Mouse (Mus musculus) thymus, adult 2 months (tissue): ENCODE data around the gene Ezr. TPM values are rescaled to one million over a fixed set of nuclear protein-coding genes. Genes with fewer than 3 reads are reported as not detected.

ENCODE experiments used
- DNase-seq: peaks from one replicate; pipeline ENCODE4 v3.0.0; 2021
- H3K27ac ChIP-seq: fragments of 200-500 bp; 2 replicates; pipeline ENCODE4 v1.5.1; 2012; ENCODE audit warnings: low read length, control low read depth; ENCODE audit not compliant: control insufficient read depth, insufficient read depth
- H3K27me3 ChIP-seq: fragments of 200-500 bp; 2 replicates; pipeline ENCODE4 v1.6.1; 2012; ENCODE audit warnings: mild to moderate bottlenecking, low read length, moderate library complexity, mixed read lengths; ENCODE audit not compliant: control insufficient read depth, insufficient read depth
- H3K36me3 ChIP-seq: fragments of 200-500 bp; 2 replicates; pipeline ENCODE4 v1.6.1; 2012; ENCODE audit warnings: mild to moderate bottlenecking, low read length, moderate library complexity; ENCODE audit not compliant: control insufficient read depth, insufficient read depth
- H3K4me1 ChIP-seq: fragments of 200-500 bp; replicated peaks from 2 replicates; pipeline ENCODE4 v1.6.1; 2012; ENCODE audit warnings: low read length; ENCODE audit not compliant: control insufficient read depth, insufficient read depth
- H3K4me3 ChIP-seq: fragments of 200-500 bp; 2 replicates; pipeline ENCODE4 v1.5.1; 2012; ENCODE audit warnings: mild to moderate bottlenecking, low read length, control low read depth, moderate library complexity; ENCODE audit not compliant: control insufficient read depth, insufficient read depth
- CTCF ChIP-seq: fragments of 200-500 bp; IDR thresholded peaks from 2 replicates; pipeline ENCODE4 v1.5.1; 2012; ENCODE audit warnings: mild to moderate bottlenecking, control low read depth, low read length, moderate library complexity, borderline replicate concordance; ENCODE audit not compliant: control insufficient read depth, poor library complexity, insufficient read depth; ENCODE audit errors: extremely low read depth
- POLR2A ChIP-seq: fragments of 200-500 bp; IDR thresholded peaks from 2 replicates; pipeline ENCODE4 v1.6.1; 2012; ENCODE audit warnings: mild to moderate bottlenecking, low read length, control low read depth, moderate library complexity; ENCODE audit not compliant: control insufficient read depth, poor library complexity, insufficient read depth; ENCODE audit errors: extremely low read depth
- WGBS: fragments of 180-500 bp; shearing (Covaris S2); methylation state at CpG from one replicate; pipeline ENCODE4 v1.1.7; 2018; 5-methylcytosine and 5-hydroxymethylcytosine counted together
- polyA plus RNA-seq: library from polyadenylated mRNA; depleted of rRNA; stranded (reverse); fragments of >200 nt; gene quantifications from 2 replicates; pipeline ENCODE4 v1.2.3, GENCODE M21; 2012

The Ezr gene
- polyA plus RNA-seq, 1 experiment = 149 TPM

DNA sequence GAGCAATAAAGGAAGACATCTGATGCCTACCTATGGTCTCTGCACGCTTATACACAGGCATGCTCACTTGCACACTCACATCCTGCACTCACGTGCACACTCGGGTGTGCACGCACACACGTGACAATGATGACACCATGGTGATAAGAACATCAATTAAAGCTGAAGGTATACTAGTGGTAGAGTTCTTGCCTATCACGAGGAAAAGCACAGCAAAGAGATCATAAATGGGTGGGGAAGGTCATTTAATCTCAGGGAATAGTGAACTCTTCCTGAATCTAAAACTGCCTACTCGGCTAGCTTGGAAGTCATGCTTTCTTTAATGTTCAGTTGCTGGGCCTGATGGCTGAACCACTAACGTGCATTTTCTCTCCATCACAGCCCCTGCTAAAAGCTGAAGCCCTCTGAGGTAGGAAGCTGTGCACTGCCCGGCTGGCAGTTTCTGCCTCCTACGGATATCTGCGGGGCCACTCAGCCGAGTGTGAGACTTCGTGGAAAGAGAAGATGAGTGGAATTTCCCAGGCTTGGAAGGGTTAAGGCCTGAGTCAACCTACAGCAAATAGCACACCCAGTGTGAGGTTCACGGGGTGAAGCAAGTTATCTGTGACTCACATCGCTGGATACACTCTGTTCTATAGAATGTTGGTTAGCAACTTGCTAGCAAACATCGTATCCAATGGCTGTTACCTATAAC, 25.4 kb upstream of the Ezr start:
- H3K4me3 ChIP-seq = no peak overlapping the region
- TF ChIP-seq POLR2A (no peak), CTCF (no peak)
- H3K27ac ChIP-seq = no peak overlapping the region
- no peaks in the 10 kb centered on the region for H3K36me3 ChIP-seq
- 94% methylated on average over 16 of the region's 16 CpGs for WGBS
- no peak for DNase-seq
- H3K4me1 ChIP-seq = 0 out of 2 replicates have a peak, but pooled peaks cover 2% of the 10 kb centered on the region
- H3K27me3 ChIP-seq = no peaks in the 10 kb centered on the region

DNA sequence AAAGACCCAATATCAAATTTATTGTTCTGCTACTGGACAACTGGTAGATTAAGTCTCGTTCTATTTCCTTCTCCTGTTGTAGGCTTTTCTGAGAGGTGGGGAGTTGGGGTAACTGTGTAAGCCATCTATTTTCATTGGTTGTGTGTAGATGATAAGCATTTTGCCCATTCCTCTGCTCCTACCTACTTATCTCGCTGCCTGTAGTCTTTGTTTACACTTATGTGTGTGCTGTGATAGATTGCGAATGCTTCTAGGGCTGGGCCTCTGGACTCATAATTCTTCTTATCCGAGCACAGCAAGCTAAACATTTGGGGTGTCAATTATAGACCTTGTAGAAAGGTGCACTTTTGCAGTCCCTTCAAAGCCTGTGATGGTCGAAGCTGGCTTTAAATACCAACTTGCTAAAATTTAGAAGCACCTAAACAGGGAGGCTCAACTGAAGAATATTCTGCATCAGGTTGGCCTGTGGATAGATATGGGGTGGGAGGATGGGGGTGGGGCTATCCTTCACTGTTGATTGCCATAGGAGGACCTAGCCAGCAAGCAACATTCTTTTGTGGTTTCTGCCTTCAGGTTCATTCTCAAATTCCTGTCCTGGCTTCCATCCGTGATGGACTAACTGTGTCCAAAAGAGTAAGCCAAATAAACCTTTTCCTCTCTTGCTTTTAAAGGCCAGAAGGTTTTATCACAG, 22.4 kb upstream of the Ezr start:
- 94% methylated on average over 6 of the region's 6 CpGs for WGBS
- H3K4me1 ChIP-seq = no peaks in the 10 kb centered on the region
- H3K27me3 ChIP-seq = no peaks in the 10 kb centered on the region
- H3K4me3 ChIP-seq = no peak overlapping the region
- H3K27ac ChIP-seq = no peak overlapping the region
- DNase-seq = no peak
- no peak for TF ChIP-seq POLR2A
- no peak for TF ChIP-seq CTCF
- H3K36me3 ChIP-seq = no peaks in the 10 kb centered on the region

DNA sequence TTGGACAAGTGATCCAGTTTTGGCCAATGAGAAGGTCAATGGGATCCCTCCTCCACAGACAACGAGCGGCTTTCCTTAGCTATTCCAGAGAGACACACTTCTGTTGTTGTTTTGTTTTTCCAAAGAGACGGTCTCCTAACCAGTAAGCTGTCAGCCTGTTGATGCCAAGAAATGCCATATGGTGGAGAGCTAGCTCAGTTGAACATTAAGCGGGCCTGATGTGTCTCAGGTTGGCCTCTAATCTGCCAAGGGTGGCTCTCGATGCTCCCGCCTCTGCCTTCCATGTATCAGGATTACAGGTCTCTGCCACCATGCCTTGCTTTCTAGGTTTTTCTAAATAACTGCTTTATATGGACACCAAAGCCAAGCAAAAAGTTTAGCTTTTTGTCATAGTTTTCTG, 21.5 kb upstream of the Ezr start:
- WGBS = 98% methylated on average over 6 of the region's 6 CpGs
- no peaks in the 10 kb centered on the region for H3K4me1 ChIP-seq
- H3K36me3 ChIP-seq = no peaks in the 10 kb centered on the region
- TF ChIP-seq POLR2A (no peak), CTCF (no peak)
- no peak overlapping the region for H3K4me3 ChIP-seq
- no peaks in the 10 kb centered on the region for H3K27me3 ChIP-seq
- no peak for DNase-seq
- no peak overlapping the region for H3K27ac ChIP-seq

DNA sequence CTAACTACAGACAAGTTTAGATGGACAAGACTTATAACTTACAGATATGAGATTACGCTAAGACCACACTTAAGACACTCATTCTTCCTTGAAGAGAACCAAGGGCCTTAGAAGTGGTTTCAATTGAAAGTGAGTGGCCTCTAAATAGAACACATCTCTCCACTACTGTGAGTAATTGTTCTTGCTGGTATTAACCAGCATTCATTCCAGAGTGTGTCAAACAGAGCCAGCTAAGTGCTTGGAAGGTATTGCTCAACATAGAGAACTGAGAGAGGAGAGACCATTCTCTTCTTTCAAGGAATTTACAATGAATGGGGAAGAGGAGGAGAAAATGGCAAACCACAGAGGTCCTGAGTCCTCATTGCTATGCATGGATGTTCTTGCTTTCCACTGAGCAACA, 21.0 kb upstream of the Ezr start:
- H3K4me1 ChIP-seq = no peaks in the 10 kb centered on the region
- 98% methylated on average over 1 of the region's 1 CpGs for WGBS
- no peak overlapping the region for H3K27ac ChIP-seq
- no peaks in the 10 kb centered on the region for H3K27me3 ChIP-seq
- H3K4me3 ChIP-seq = no peak overlapping the region
- H3K36me3 ChIP-seq = no peaks in the 10 kb centered on the region
- no peak for DNase-seq
- TF ChIP-seq POLR2A = no peak
- TF ChIP-seq CTCF = no peak

DNA sequence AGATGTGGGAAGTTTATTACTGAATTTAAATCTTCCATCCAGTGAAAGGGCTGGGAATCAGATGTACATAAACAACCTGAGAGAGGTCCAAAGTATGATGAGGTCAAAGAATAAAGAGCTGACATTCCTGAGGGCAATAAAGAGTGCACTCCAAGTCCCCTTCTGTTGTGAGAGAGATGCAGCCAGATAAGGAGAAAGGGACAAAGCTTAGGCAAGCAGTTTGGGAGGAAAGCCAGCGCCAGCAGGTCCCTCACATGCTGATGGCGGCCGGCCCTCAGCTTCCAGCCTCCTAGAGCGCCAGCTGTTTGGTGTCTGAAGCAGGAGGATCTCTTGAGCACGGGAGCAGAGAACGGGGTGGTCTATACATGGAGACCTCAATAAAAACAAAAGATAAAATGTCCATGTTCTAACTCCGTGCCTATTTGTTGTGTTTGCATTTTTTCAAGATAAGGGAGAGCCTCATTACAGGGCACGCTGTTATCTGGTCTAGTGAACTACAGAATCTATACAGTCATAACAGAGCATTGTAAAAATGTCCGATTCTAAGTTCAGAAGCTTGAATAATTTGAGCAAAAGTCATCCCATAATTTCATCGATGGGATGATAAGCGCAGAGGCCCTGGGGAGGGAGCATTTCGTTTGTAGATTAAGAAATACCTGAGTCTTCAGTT, 15.9 kb upstream of the Ezr start:
- TF ChIP-seq POLR2A (no peak), CTCF (no peak)
- Histone ChIP-seq H3K36me3 (no peaks in the 10 kb centered on the region), H3K27me3 (no peaks in the 10 kb centered on the region), H3K4me1 (peaks cover 12% of the 10 kb centered on the region), H3K4me3 (no peak overlapping the region), H3K27ac (no peak overlapping the region)
- 94% methylated on average over 12 of the region's 12 CpGs for WGBS
- DNase-seq = no peak

DNA sequence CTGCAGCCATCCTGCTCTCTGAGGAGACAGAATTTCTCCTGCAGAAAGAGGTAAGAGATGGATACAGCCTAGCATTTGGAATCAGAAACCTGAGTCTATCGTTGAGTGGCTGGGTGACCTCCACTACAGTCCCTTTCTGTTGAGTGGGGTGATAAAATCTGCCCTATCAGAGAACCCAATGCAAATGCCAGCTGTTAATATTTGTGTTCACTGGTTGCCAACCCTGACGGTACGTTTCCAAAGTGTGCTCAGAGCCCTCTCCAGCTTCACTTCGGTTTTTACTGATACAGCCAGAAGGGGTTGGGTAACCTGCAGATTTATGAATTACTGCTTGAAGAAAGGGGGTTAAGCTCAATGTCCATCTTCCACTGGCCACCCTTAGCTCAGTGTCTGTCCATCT, 14.9 kb upstream of the Ezr start:
- H3K4me3 ChIP-seq = no peak overlapping the region

More for the DNA sequence above, 14.9 kb upstream of the Ezr start:
- Histone ChIP-seq H3K27ac (no peak overlapping the region), H3K36me3 (no peaks in the 10 kb centered on the region), H3K4me1 (peaks cover 12% of the 10 kb centered on the region), H3K27me3 (no peaks in the 10 kb centered on the region)
- no peak for TF ChIP-seq POLR2A
- TF ChIP-seq CTCF = no peak
- no peak for DNase-seq
- 90% methylated on average over 4 of the region's 4 CpGs for WGBS
